Mouse (Mus musculus) forebrain, embryonic 12.5 days (tissue): Measurements from ENCODE around the gene Wbp2. TPM values are rescaled to one million over a fixed set of nuclear protein-coding genes. Genes with fewer than 3 reads are reported as not detected.

Experiments
- ATAC-seq: fragments of 200-750 bp; cut with Nextera tagmentation; 2 replicates; pipeline ENCODE4 v1.8.0; 2017; ENCODE audit warnings: moderate TSS enrichment; ENCODE audit not compliant: low FRiP score
- H3K27ac ChIP-seq: fragments of 300-500 bp; sonication (generic); 2 replicates; pipeline ENCODE4 v1.5.1; 2016; ENCODE audit warnings: mild to moderate bottlenecking
- H3K27me3 ChIP-seq: fragments of 300-500 bp; sonication (generic); 2 replicates; pipeline ENCODE4 v1.6.1; 2016; ENCODE audit warnings: mild to moderate bottlenecking
- H3K36me3 ChIP-seq: fragments of 300-500 bp; sonication (generic); replicated peaks from 2 replicates; pipeline ENCODE4 v1.6.1; 2016; ENCODE audit warnings: mild to moderate bottlenecking
- H3K4me1 ChIP-seq: fragments of 300-500 bp; sonication (generic); 2 replicates; pipeline ENCODE4 v1.6.1; 2016
- H3K4me2 ChIP-seq: fragments of 300-500 bp; sonication (generic); 2 replicates; pipeline ENCODE4 v1.6.1; 2016; ENCODE audit warnings: mild to moderate bottlenecking, moderate library complexity
- H3K4me3 ChIP-seq: fragments of 300-500 bp; sonication (generic); replicated peaks from 2 replicates; pipeline ENCODE4 v1.5.1; 2016; ENCODE audit warnings: mild to moderate bottlenecking
- H3K9ac ChIP-seq: fragments of 300-500 bp; sonication (generic); 2 replicates; pipeline ENCODE4 v1.6.1; 2016; ENCODE audit warnings: mild to moderate bottlenecking
- H3K9me3 ChIP-seq: fragments of 300-500 bp; sonication (generic); 2 replicates; pipeline ENCODE4 v1.6.1; 2016
- WGBS: fragments of 180-500 bp; shearing (Covaris S2); methylation state at CpG from one replicate; pipeline ENCODE4 v1.1.7; 2016; 5-methylcytosine and 5-hydroxymethylcytosine counted together
- polyA plus RNA-seq: library from polyadenylated mRNA; unstranded; fragments of >200 nt; fragmentation: Nextera tagmentation; extraction: Ambion mirVana; gene quantifications from 2 replicates; pipeline ENCODE4 v1.2.1, GENCODE M21; 2016

Gene Wbp2
- polyA plus RNA-seq, 1 experiment from 2014 or later, result 92.3 TPM

GRCm38 (mm10) chr11:116030088-116030897, 56.5 kb downstream of the Wbp2 start, which contains the start of gene Unk:
Gene Unk, plus strand, starts transcription at chr11:116030322.
- Histone ChIP-seq H3K27ac (peak within 1 kb of the TSS; percentile 99), H3K9me3 (no peaks in the 10 kb centered on the region), H3K9ac (peak within 1 kb of the TSS; percentile 94), H3K4me1 (peaks cover 26% of the 10 kb centered on the region), H3K27me3 (no peaks in the 10 kb centered on the region), H3K4me3 (peak within 1 kb of the TSS; percentile 76), H3K4me2 (peak within 1 kb of the TSS; percentile 95), H3K36me3 (peaks cover 8% of the 10 kb centered on the region)
- under 1% methylated on average over 66 of the region's 67 CpGs for WGBS
- ATAC-seq, result peak; percentile 94

DNA sequence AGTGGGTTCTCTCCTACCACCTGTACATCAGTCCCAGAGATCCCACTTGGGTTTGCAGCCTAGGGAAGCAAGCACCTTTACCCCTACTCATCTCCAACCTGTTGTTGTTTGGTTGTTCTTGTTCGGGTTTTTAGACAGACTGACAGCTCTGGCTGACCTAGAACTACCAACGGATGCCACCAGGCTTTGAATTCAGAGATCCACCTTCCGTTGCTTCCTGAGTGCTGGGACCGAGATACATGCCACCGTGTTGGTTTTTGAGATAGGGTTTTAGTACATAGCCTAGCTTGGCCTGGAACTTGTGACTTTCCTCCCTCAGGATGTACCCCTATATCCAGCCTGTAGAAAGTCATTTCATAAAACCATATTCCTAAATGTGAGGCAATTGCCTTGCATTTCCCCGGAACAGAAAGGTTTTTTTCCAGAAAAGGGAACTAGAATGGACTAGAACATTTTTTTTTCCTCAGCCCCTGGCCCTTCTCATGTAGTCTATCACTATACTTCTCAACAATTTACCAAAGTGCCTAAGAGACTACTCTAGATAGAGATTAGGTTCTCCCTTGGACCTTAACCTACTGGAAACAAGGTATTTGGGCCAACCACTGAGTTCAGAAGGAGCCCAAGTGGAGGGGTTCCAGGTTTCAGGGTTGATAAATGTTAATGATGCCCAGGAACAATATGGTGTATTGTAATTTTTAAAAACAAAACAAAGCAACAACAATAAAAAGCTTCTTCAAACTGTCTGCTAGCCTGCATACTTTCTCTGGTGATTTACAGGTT, 57.5 kb downstream of the Wbp2 start:
- 82% methylated on average over 6 of the region's 6 CpGs for WGBS
- Histone ChIP-seq H3K4me1 (peaks cover 26% of the 10 kb centered on the region), H3K4me3 (peak overlapping the region; percentile 76), H3K36me3 (peaks cover 3% of the 10 kb centered on the region; the same call in 1 of the 2 replicates), H3K27ac (no peak overlapping the region), H3K4me2 (peak overlapping the region; percentile 55), H3K27me3 (no peaks in the 10 kb centered on the region), H3K9me3 (no peaks in the 10 kb centered on the region), H3K9ac (no peak overlapping the region)
- no peak for ATAC-seq

Other genes with a start within 250 kb of the Wbp2 start
- 0.17 and 0.31 TPM in 2 replicates for gene Myo15b, start 228.6 kb downstream of the Wbp2 start, polyA plus RNA-seq
- gene Smim5, start 187.0 kb downstream of the Wbp2 start, polyA plus RNA-seq, result 1.1 and 1.3 TPM in 2 replicates
- 0.49 and 1.1 TPM in 2 replicates for gene Smim6, start 175.0 kb downstream of the Wbp2 start, polyA plus RNA-seq
- 56.8 and 61.9 TPM in 2 replicates for gene Sap30bp, start 153.7 kb downstream of the Wbp2 start, polyA plus RNA-seq
- 32.5 and 33.4 TPM in 2 replicates for gene Recql5, start 153.5 kb downstream of the Wbp2 start, polyA plus RNA-seq
- gene Itgb4, start 112.3 kb downstream of the Wbp2 start, polyA plus RNA-seq, result 0.94 and 1.0 TPM in 2 replicates
- 98.3 and 107 TPM in 2 replicates for gene Galk1, start 74.3 kb downstream of the Wbp2 start, polyA plus RNA-seq
- 2,341 and 2,432 TPM in 2 replicates for gene H3f3b, start 59.0 kb downstream of the Wbp2 start, polyA plus RNA-seq
- gene Unk, start 56.7 kb downstream of the Wbp2 start, polyA plus RNA-seq, result 47.9 and 50.4 TPM in 2 replicates
- 0.69 and 0.73 TPM in 2 replicates for gene Unc13d, start 9.0 kb downstream of the Wbp2 start, polyA plus RNA-seq
- 2.7 and 3.2 TPM in 2 replicates for gene Trim47, start 40.2 kb upstream of the Wbp2 start, polyA plus RNA-seq
- 1.9 and 2.1 TPM in 2 replicates for gene Trim65, start 44.1 kb upstream of the Wbp2 start, polyA plus RNA-seq
- 89.6 and 90.5 TPM in 2 replicates for gene Mrpl38, start 51.9 kb upstream of the Wbp2 start, polyA plus RNA-seq
- 80.8 and 85.2 TPM in 2 replicates for gene Fbf1, start 81.2 kb upstream of the Wbp2 start, polyA plus RNA-seq
- 55.9 and 57.4 TPM in 2 replicates for gene Ten1, start 111.9 kb upstream of the Wbp2 start, polyA plus RNA-seq
- 36.0 and 36.8 TPM in 2 replicates for gene Acox1, start 112.0 kb upstream of the Wbp2 start, polyA plus RNA-seq
- 0.61 and 0.65 TPM in 2 replicates for gene Evpl, start 151.1 kb upstream of the Wbp2 start, polyA plus RNA-seq
- 84.8 and 86.5 TPM in 2 replicates for gene Srp68, start 187.2 kb upstream of the Wbp2 start, polyA plus RNA-seq
- gene Galr2, start 193.9 kb upstream of the Wbp2 start, polyA plus RNA-seq, result 0.19 and 0.46 TPM in 2 replicates
- gene Exoc7, start 220.2 kb upstream of the Wbp2 start, polyA plus RNA-seq, result 73.3 and 78.8 TPM in 2 replicates
- gene Foxj1, start 248.4 kb upstream of the Wbp2 start, polyA plus RNA-seq, result 10.3 and 14.3 TPM in 2 replicates